Mouse (Mus musculus): ENCODE data around the gene Edaradd.

Gene Edaradd

DNA sequence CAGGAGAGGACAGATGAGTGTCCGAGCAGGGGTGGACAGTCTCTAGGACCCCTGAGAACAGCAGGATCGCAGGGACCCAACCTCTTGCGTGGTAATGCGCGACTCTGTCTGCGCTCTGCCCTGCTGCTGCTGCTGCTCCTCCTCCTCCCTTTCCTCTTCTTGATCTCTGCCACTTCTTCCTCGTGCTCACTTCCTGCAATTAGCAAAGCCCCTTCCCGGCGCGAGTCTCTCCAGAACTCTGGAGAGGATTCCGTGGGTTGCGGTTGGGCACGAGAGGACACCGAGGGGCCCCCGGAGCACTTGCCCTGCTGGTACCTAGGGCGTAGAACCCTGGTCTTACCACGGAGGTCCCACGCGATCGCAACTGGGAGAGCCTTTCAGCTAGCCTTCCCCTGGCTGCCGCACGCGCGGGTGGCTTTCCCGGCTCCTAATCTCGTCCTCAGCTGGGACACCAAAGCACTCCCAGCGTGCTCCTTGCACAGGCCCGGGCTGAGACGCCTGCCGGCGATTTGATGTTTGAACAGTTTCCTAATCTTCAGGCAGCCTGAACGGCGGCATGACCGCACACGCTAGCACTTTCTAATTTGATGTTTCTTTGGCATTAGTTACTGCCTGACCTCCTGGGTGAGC lies at the start of gene Edaradd:
TSS of gene Edaradd (minus strand) at position 484 of the 630 bp plus-strand sequence.
- in situ Hi-C loops (cut with MboI, MseI), result loop anchor here (5.0 kb wide), 1 partner anchor 43 kb away; no protein-coding TSS in a partner anchor

DNA sequence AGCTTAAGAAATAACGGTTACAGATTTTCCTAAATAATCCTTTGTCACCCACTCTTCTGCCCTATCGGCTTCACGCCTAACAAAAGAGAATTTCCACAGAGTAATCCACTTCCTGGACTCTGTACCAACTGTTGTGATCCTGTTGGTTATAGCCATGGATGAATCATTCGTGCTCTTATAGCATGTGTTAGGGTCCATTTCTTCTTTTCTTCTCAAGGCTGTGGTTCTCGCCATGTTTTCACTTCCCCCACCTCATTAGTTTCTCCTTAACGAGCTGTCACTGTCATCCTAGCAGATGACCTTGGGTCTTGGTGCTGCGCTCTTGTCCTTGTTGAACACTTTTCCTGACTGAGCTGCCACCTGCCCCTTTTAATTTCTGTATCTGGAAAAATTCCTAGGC lies 49.5 kb upstream of the Edaradd start:
- in situ Hi-C loops (cut with MboI, MseI), result loop anchor here (5.0 to 10.0 kb wide), 2 partner anchors 172 to 315 kb away; partner anchors contain the start of genes Heatr1 and Mtr

DNA sequence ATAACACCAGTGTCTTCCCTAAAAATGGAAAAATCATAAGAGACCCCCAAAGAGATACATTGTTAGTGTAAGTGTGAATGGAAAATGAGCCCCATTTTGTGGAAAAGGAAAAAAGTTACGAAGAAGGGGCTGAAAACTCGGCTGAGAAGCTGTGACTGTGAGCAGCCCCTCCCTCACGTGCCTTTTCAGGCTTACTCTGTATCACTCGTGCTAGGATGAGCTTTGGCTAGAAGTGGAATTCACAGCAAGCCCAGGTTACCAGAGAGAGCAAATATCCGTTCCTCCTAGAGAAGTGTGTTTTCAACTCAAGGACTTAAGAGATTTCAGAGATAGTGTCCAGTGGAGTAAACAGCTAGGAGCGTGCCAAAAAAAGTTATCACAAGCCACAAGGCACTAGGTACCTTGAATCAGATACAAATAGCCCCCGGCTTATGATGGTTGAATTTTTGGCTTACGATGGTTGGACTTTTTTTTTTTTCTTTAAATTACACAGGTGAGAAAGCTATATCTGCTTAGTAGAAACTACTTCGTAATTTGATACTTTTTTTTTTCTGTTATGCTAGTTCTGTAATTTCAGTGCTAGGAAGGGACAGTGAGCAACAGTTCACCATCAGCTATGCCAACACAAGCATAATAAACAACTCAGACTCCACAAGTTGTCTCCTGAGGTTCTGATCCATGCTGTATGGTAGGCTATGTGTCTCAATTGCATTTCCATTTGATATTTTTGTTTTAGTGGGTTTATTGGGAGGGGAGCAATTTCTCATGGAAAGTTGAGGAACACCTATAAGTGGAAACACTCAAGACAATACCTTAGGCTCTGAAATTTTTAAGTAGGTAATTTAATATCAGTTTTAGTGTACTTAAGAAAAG lies 48.6 kb upstream of the Edaradd start:
- in situ Hi-C loops (cut with MboI, MseI), result loop anchor here (5.0 to 10.0 kb wide), 2 partner anchors 172 to 314 kb away; partner anchors contain the start of genes Heatr1 and Mtr

DNA sequence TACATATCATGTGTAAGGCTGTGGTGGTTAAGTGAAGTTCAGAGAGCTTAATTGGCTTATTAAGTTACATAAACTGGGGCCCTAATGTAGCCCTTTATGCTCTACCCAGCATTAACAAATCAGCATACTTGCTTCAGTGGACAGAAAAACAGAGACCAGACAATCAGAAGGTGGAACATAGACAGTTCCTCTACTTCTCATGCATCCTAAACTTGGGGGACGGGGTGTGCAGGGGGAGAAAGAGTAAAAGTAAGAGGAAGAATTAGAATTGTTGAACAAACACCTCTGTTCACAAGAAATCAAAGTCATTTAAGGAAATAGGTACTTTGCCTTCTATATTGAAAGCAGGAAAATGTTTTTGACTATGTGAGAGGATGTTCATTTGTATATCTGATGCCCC lies 47.7 kb upstream of the Edaradd start:
- in situ Hi-C loops (cut with MboI, MseI), result loop anchor here (5.0 to 10.0 kb wide), 2 partner anchors 171 to 313 kb away; partner anchors contain the start of genes Heatr1 and Mtr

DNA sequence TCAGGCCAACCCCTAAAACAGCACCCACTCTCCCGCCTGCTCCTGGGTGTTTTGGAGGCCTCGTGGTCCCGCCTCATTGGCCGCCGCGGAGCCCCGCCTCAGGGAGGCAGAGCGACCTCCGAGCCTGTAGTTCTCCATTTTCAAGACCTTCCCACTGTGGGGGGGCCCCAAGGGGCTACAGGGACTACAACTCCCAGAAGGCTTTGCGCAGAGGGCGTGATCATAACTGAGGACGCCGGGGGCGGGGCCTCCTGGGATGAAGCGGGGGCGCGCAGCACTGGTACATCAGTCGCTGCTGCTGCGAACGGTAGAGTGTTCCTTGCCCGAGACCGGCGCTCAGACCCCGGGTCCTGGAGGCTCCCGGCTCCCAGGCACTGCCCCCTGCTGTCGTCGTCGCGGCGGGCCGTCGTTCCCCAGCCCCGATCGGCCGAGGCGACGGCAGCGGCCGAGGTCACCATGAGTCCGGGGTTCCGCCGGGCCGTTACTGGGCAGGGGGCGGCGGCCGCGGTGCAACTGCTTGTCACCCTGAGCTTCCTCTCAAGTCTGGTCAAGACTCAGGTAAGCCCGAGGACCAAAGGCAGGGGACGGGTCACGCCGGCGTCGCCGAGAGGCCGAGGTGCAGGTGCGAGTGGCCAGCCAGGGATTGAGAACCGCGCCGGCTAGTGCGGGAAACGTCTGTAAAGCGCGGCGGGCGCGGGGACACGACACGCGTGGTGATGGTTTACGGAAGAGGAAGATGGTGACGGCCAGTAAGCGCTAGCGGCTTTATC lies 45.6 kb upstream of the Edaradd start, which contains the start of gene Ero1lb:
TSS of gene Ero1lb (plus strand) at position 254 of the 770 bp plus-strand sequence.
- in situ Hi-C loops (cut with MboI, MseI), result loop anchor here (5.0 to 10.0 kb wide), 2 partner anchors 169 to 311 kb away; partner anchors contain the start of genes Heatr1 and Mtr

DNA sequence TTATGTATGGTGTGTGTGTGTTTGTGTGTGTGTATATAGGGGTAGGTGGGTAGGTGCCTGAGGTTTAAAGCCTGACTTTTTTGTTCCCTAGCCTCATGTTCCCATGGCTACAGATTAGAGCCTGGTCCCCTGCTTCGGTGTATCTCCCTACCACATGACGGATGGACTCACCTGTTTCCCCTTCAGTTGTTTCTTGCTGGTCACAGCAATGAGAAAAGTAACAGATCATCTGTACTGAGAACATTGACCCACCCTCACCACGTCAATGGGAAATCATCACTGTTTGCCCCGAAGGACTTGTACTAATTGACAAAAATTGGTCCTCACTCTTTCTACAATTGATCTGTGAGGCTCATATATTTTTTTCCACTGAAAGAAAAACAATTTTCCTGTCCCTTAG lies 42.0 kb upstream of the Edaradd start:
- in situ Hi-C loops (cut with MboI, MseI), result loop anchor here (10.0 kb wide), 1 partner anchor 307 kb away; the partner anchor contains the start of gene Mtr

DNA sequence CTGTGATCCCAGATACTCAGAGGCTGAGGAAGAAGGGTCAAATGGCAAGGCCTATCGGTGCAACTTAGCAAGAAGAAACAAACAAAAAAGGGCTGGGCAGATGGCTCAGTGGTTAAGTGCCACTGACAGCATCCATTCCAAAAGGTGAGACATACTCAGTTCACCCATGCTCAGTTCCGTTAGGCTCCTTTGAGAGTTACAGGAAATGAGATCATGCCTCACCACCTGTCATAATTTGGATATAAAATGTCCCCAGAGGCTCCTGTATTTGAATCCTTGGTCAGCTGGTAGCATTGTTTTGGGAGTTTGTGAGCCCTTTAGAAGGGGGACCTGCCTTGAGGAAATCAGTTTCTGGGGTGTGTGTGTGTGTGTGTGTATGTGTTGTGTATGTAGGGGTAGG lies 41.5 kb upstream of the Edaradd start:
- in situ Hi-C loops (cut with MboI, MseI), result loop anchor here (10.0 kb wide), 1 partner anchor 307 kb away; the partner anchor contains the start of gene Mtr

DNA sequence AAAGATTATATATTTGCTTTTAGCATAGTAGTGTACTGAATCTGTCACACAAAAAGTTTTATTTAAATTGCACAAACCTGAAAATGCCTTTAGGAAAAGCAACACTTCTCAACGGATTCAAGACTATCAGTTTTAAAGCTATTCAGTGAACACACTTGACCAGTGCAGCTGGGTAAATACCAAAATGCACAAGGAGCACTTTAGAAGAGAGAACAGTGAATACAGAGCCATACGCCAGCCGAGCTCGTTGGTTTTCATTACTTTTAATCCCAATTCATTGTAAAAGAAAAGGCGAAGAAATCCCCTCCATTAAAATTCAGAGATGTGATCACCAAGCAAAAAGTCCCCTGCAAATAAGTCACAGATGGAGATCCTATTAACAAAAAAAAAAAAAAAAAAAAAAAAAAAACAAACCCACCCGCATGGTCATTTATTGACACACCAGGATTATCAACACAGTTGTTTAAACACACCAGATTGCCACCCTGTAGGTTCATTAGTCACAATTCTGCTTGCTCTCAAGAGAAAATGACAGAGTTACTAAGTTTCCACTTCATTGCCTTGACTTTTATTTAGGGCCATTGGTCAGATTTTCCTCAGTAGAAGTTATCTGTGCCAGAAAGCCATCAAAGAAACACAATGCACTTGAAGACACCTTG lies 39.4 kb upstream of the Edaradd start:
- in situ Hi-C loops (cut with MboI, MseI), result loop anchor here (10.0 kb wide), 1 partner anchor 305 kb away; the partner anchor contains the start of gene Mtr

DNA sequence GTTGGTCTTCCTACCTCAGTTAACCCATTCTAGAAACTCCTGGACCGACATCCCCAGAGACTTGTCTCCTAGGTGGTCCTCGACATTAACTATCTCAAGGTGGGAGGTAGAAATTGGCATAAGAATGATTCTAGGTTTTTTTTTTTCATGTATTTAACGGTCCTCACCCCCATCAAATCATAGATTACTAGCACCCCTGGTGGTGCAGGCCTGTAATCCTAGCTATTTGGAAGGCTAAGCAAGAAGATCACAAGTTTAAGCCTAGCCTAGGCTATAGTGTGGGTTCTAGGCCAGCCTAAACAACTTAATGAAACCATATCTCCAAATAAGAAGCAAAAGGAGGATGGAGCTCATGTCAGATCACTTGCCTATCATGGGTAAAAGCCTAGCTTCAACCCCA lies 38.8 kb upstream of the Edaradd start:
- in situ Hi-C loops (cut with MboI, MseI), result no loop called here

DNA sequence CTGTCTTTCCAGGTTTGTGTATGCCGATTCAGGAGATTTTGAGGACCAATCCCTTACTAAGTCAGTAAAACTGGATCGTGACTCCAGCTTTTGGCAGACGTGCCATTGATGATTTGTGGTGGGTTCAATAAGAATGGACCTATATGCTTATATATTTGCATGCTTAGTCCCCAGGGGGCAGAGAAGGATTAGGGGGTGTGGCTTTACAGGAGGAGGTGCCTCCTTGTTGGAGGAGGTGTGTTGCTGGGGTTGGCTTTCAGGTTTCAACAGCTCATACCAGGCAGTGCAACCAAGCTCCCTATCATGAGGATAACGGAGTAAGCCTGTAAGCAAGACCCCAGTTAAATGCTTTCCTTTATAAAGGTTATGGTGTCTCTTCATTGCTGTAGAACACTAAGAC lies 34.0 kb upstream of the Edaradd start:
- in situ Hi-C loops (cut with MboI, MseI), result no loop called here

DNA sequence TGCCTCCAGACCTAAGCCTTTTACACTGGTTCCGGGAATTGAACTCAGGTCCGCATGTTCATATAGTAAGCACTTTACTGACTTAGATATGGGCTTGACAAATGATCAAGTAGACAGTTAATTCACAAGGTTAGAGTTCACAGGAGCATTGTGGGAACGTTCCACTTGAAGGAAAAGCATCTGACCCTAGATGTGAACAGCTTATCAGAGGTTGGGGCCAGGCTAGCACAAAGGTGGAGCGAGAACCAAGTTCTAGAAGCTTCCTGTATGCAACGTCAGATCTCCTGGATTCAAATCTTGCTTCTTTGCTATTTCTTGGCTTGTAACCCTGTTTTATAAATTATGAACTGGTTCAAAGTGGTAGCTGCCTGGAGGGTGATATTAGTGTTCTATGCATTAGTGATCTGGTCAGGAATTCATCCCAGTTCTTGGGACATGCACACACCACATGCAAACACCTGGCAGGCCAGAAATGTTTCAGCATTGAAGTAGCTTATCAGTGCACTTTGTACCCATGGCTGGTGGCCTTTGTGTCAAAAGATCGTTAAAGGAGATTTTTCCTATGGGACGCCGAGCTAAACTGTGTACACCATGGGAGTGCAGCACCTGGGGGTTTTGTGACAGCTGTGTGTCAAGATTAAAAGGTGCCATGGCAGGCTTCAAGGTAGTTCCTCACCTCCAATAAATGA lies 23.8 kb upstream of the Edaradd start:
- in situ Hi-C loops (cut with MboI, MseI), result loop anchor here (5.0 kb wide), 1 partner anchor 67 kb away; no protein-coding TSS in a partner anchor

DNA sequence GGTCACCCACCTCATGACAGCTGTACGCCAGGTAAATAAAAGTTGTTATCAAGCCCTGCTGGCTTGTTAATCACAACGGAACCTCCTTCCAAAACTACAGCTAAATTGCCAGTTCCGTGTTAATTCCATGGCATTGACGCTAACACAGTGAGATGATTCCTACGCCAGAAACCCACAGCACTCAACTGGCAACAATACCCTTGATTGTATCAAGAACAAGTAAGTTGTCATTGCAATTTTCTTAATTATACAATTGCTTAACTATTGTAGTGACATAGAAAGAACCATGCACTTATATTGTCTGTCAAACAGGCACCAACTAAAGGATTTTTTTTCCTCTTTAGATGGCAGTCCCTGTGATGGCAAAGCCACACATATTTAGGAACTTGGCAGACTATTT lies 23.0 kb upstream of the Edaradd start:
- in situ Hi-C loops (cut with MboI, MseI), result loop anchor here (5.0 kb wide), 1 partner anchor 66 kb away; no protein-coding TSS in a partner anchor

DNA sequence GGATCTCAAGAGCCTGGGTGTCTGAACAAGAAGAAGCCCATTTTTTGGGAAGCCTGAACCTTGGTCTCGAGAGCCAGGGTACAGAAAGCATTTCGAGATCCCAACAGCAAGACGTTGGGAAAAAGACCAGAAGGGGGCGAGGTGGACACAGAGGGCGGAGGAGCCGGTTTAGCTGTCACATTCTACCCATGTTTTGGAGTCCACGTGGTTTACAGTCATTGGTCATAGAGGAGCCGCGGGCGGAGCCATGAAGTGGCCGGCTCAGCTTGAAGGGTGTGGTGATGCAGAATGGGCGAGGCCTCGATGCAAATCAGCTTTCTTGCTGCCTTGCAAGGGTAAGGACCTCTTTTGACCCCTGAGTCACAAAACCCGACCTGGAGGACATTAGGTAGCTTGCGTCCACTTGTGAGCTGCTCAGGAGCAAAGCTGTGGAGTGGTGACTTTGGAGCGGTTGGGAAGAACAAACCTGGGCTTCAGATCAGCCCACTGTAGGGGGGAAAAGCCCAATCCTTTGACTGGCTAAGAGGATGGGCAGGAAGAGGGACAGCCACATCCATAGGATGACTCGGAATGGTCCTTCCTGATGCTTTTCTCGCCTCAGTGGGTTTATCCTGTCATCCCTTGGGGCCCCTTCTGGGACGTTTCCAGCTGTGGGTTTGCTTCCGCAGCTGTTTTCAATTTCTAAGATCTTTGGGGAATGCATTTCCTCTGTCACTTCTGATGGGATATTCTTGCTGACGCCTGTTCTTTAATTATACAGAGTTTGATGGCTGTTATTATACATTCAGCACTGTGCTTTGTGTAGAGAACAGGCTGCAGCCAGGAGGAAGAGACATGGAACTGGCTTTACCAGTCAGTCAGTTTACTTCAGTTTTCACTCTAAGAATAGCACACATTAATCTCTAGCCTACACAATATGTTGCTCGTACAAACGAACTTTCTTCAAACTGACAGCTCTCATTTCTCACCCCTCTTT lies 22.1 kb upstream of the Edaradd start:
- in situ Hi-C loops (cut with MboI, MseI), result loop anchor here (5.0 kb wide), 1 partner anchor 65 kb away; no protein-coding TSS in a partner anchor

DNA sequence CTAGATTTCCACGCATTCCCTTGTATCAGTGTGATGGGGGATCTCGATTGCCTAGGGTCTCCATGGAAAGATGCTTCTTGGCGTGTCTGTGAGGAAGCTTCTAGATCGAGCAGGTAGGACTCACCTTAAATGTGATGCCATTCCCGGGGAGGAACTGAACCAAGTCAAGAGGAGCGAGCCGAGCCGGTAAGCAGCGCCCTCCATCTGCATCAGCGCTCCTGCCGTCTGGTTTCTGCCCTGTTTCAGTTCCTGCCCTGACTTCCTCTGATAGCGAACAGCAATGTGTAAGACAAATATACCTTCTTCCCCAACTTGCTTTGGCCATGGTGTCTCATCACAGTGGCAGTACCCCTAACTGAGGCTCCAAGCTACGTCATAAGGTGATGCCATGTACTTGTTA lies 19.9 kb upstream of the Edaradd start:
- in situ Hi-C loops (cut with MboI, MseI), result loop anchor here (5.0 kb wide), 1 partner anchor 63 kb away; no protein-coding TSS in a partner anchor

DNA sequence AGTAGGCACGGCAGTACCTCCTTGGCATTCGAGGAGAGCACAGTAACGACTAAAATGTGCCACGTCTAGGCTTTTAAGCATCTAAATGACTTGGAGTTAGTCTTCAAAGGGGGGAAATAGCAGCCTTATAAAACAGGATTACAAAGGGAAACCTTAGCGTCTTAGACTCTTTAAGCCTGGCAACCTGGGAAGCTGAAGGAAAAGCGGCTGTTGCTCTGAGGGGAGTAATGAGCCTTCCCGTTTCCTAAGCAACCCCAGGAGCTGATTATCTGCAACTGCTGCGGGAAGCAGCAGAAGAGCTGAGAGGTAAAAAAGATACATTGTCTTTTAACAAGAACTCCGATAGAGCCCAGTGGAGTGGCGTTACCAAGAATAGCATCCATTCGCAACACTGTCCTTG lies 19.5 kb upstream of the Edaradd start:
- in situ Hi-C loops (cut with MboI, MseI), result loop anchor here (5.0 kb wide), 1 partner anchor 62 kb away; no protein-coding TSS in a partner anchor

DNA sequence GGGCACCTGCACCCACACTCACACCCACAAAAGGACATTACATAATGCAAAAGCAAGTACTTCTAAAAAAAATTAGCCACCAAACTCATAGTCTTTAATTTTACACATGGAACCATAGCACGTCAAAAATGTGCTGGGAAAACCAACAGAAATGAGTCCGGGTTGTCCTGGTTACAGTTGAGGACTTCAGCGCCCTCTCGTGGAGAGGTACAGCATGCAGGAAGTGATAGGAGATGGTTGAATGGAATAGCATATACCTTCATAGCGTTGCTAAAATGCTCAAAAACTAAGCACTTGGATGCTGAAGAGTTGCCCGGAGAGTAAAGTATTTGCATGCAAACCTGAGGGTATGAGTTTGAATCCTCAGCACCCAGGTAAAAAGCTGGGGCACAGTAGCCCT lies 17.7 kb upstream of the Edaradd start:
- in situ Hi-C loops (cut with MboI, MseI), result no loop called here

DNA sequence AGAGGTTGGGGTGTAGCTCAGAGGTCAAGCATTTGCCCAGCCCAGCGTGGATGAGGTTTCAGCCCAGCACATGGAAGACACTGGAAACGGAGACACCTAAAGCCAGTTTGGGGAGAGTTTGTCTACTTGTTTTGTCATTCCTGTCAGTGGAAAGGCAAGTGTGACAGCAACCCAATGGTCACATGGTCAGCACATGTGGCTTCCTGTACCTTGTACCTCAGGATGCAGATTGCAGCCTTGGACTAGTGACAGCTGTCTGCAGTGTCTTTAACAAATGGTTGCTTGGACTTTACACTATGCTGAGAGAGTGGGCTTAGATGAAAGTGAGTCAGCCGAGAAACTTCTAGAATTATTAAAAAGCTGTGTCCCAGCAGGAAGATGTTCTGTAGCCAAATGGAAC lies 14.4 kb upstream of the Edaradd start:
- in situ Hi-C loops (cut with MboI, MseI), result no loop called here

DNA sequence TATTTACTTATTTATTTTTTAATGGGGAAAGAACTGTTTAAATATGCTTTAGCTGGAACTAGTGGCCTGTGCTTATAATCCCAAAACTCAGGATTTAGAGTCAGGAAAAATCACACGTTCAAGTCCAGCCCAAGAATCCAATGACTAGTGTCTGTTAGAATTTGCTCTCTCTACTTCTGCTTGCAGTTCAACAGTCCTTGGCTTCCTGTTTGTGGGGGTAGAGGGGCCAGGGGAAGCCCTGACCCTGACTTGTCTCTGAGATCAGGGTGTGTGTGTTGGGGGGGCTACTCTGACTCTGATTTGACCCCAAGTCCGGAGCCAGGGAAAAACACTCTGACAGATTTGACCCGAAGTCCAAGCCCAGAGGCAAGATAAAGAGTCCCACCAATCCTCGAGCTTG lies 5.4 kb upstream of the Edaradd start:
- in situ Hi-C loops (cut with MboI, MseI), result no loop called here

DNA sequence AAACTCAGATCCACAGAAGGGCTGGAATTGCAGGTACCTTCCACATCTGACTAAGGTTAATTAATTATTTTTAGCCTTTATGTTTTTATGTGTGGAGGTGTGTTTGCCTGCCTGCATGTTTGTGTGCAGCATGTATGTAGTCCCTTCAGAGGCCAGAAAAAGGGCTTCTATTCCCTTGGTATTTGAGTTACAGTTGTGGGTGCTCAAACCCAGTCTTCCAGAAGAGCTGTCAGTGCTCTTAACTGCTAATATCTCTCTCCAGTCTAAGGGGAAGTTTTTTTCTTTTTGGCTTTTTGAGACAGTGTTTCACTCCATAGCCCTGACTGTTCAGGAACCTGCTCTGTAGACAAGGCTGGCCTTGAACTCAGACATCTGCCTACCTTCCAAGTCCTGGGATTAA lies 2.1 kb upstream of the Edaradd start:
- in situ Hi-C loops (cut with MboI, MseI), result no loop called here
